Mouse (Mus musculus): ENCODE results near the gene Ccl9.

Ccl9 gene

GRCm38 (mm10) chr11:83534609-83535423 is 43.6 kb downstream of the Ccl9 start:
- peak; percentile 19 for DNase-seq

DNA sequence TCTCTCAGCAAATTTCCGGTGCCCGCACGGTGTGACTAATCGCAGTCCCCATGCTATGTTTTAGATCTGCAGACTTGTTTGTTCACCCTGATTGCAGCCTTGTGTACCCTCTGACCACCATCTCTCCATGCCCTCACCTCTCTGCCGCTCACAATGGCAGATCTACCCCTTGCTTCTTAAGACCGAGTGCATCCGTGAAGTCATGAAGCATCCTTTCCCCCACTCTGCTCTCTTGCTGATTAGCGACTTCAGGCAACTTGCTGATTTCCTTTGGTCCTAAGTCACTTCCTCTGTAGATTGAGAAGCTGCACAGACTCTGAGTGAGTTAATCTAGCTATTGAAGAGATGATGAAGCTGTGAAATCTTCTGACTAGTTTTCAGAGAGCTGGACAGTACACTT is 44.3 kb downstream of the Ccl9 start:
- DNase-seq = no peak

GRCm38 (mm10) chr11:83533192-83533591 is 45.2 kb downstream of the Ccl9 start:
- DNase-seq = no peak

DNA sequence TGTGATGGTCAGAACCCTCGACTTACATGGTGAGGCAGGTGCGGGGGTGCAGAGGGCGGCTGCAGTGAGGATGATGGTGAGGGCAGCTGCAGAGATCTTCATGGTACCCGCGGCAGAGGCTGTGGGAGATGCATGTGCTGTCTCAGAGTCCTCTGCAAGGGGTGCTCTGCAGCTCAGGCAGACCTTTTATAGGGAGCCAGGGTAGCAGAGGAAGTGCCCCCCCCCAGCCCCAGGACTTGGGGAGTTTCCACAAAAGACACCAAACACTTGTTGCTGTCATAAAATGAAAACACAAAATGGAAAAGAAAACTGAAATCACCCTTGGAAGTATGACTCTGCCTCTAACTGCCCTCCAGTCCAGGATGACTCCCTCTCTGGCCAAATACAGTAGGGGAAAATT is 48.1 kb downstream of the Ccl9 start, which contains the start of gene Ccl5:
Gene Ccl5, minus strand, starts transcription at position 159 of the 400 bp plus-strand sequence.
- no peak for DNase-seq

GRCm38 (mm10) chr11:83529024-83529423 is 49.4 kb downstream of the Ccl9 start:
- DNase-seq = no peak
